Mouse (Mus musculus): ENCODE data around the gene Grm5. TPM values are rescaled to one million over a fixed set of nuclear protein-coding genes. Genes with fewer than 3 reads are reported as not detected.

Gene Grm5
- polyA plus RNA-seq, 1 experiment, result 18.4 TPM

GRCm38 (mm10) chr7:88056438-88056837 lies 472.5 kb downstream of the Grm5 start:
- DNase-seq (ENCODE audit: low read depth), result peak; percentile 33

GRCm38 (mm10) chr7:88091115-88091514 lies 507.1 kb downstream of the Grm5 start:
- TF ChIP-seq POLR2A (IDR thresholded peaks at IDR 0.05; ENCODE audit: borderline replicate concordance, extremely low read depth, insufficient read depth, insufficient read length, poor library complexity, severe bottlenecking) (no peak), CTCF (IDR thresholded peaks at IDR 0.05; ENCODE audit: borderline replicate concordance, extremely low read depth, insufficient read depth, insufficient read length) (no peak)

More at GRCm38 (mm10) chr7:88056438-88056837, 472.5 kb downstream of the Grm5 start:
- no peak for TF ChIP-seq POLR2A (IDR thresholded peaks at IDR 0.05; ENCODE audit: borderline replicate concordance, extremely low read depth, insufficient read depth, insufficient read length, poor library complexity, severe bottlenecking)
- TF ChIP-seq CTCF (IDR thresholded peaks at IDR 0.05; ENCODE audit: borderline replicate concordance, extremely low read depth, insufficient read depth, insufficient read length), result no peak

GRCm38 (mm10) chr7:88096536-88097107 lies 512.7 kb downstream of the Grm5 start:
- no peak for DNase-seq (ENCODE audit: low read depth)
- TF ChIP-seq POLR2A (IDR thresholded peaks at IDR 0.05; ENCODE audit: borderline replicate concordance, extremely low read depth, insufficient read depth, insufficient read length, poor library complexity, severe bottlenecking), result no peak
- TF ChIP-seq CTCF (IDR thresholded peaks at IDR 0.05; ENCODE audit: borderline replicate concordance, extremely low read depth, insufficient read depth, insufficient read length), result no peak

More at GRCm38 (mm10) chr7:88091115-88091514, 507.1 kb downstream of the Grm5 start:
- peak; percentile 58 for DNase-seq (ENCODE audit: low read depth)

GRCm38 (mm10) chr7:88097715-88098114 lies 513.7 kb downstream of the Grm5 start:
- DNase-seq (ENCODE audit: low read depth), result peak; percentile 78
- peak; percentile 68; the same call in 1 of the 2 replicates for TF ChIP-seq CTCF (IDR thresholded peaks at IDR 0.05; ENCODE audit: borderline replicate concordance, extremely low read depth, insufficient read depth, insufficient read length)
- no peak for TF ChIP-seq POLR2A (IDR thresholded peaks at IDR 0.05; ENCODE audit: borderline replicate concordance, extremely low read depth, insufficient read depth, insufficient read length, poor library complexity, severe bottlenecking)

GRCm38 (mm10) chr7:88116724-88117409 lies 532.9 kb downstream of the Grm5 start:
- DNase-seq (ENCODE audit: low read depth), result no peak
- no peak for TF ChIP-seq CTCF (IDR thresholded peaks at IDR 0.05; ENCODE audit: borderline replicate concordance, extremely low read depth, insufficient read depth, insufficient read length)
- no peak for TF ChIP-seq POLR2A (IDR thresholded peaks at IDR 0.05; ENCODE audit: borderline replicate concordance, extremely low read depth, insufficient read depth, insufficient read length, poor library complexity, severe bottlenecking)

GRCm38 (mm10) chr7:88128080-88128848 lies 544.3 kb downstream of the Grm5 start:
- DNase-seq (ENCODE audit: low read depth), result no peak
- TF ChIP-seq POLR2A (IDR thresholded peaks at IDR 0.05; ENCODE audit: borderline replicate concordance, extremely low read depth, insufficient read depth, insufficient read length, poor library complexity, severe bottlenecking) (no peak), CTCF (IDR thresholded peaks at IDR 0.05; ENCODE audit: borderline replicate concordance, extremely low read depth, insufficient read depth, insufficient read length) (no peak)

- TF ChIP-seq CTCF (IDR thresholded peaks at IDR 0.05; ENCODE audit: borderline replicate concordance, extremely low read depth, insufficient read depth, insufficient read length), result no peak
- no peak for TF ChIP-seq POLR2A (IDR thresholded peaks at IDR 0.05; ENCODE audit: borderline replicate concordance, extremely low read depth, insufficient read depth, insufficient read length, poor library complexity, severe bottlenecking)
- DNase-seq (ENCODE audit: low read depth), result peak; percentile 84
Measured at GRCm38 (mm10) chr7:88129536-88130487, 545.8 kb downstream of the Grm5 start.

- no peak for DNase-seq (ENCODE audit: low read depth)
- no peak for TF ChIP-seq CTCF (IDR thresholded peaks at IDR 0.05; ENCODE audit: borderline replicate concordance, extremely low read depth, insufficient read depth, insufficient read length)
- no peak for TF ChIP-seq POLR2A (IDR thresholded peaks at IDR 0.05; ENCODE audit: borderline replicate concordance, extremely low read depth, insufficient read depth, insufficient read length, poor library complexity, severe bottlenecking)
Measured at GRCm38 (mm10) chr7:88130488-88130849, 546.5 kb downstream of the Grm5 start.

GRCm38 (mm10) chr7:88159542-88160241 lies 575.7 kb downstream of the Grm5 start:
- TF ChIP-seq POLR2A (IDR thresholded peaks at IDR 0.05; ENCODE audit: borderline replicate concordance, extremely low read depth, insufficient read depth, insufficient read length, poor library complexity, severe bottlenecking) (no peak), CTCF (IDR thresholded peaks at IDR 0.05; ENCODE audit: borderline replicate concordance, extremely low read depth, insufficient read depth, insufficient read length) (no peak)
- DNase-seq (ENCODE audit: low read depth), result peak; percentile 50

GRCm38 (mm10) chr7:88161586-88161985 lies 577.6 kb downstream of the Grm5 start:
- DNase-seq (ENCODE audit: low read depth), result peak; percentile 30
- TF ChIP-seq CTCF (IDR thresholded peaks at IDR 0.05; ENCODE audit: borderline replicate concordance, extremely low read depth, insufficient read depth, insufficient read length) (no peak), POLR2A (IDR thresholded peaks at IDR 0.05; ENCODE audit: borderline replicate concordance, extremely low read depth, insufficient read depth, insufficient read length, poor library complexity, severe bottlenecking) (no peak)

Other genes with a start within 250 kb of the Grm5 start
- 0.08 TPM in 2 replicates for gene Tyr, start 90.7 kb upstream of the Grm5 start, polyA plus RNA-seq (2012; rRNA removed)